Mouse (Mus musculus): ENCODE data around the gene Lhfpl2. TPM values are rescaled to one million over a fixed set of nuclear protein-coding genes. Genes with fewer than 3 reads are reported as not detected.

The Lhfpl2 gene
- polyA plus RNA-seq, 1 experiment from 2014 or later = 30.1 TPM

DNA sequence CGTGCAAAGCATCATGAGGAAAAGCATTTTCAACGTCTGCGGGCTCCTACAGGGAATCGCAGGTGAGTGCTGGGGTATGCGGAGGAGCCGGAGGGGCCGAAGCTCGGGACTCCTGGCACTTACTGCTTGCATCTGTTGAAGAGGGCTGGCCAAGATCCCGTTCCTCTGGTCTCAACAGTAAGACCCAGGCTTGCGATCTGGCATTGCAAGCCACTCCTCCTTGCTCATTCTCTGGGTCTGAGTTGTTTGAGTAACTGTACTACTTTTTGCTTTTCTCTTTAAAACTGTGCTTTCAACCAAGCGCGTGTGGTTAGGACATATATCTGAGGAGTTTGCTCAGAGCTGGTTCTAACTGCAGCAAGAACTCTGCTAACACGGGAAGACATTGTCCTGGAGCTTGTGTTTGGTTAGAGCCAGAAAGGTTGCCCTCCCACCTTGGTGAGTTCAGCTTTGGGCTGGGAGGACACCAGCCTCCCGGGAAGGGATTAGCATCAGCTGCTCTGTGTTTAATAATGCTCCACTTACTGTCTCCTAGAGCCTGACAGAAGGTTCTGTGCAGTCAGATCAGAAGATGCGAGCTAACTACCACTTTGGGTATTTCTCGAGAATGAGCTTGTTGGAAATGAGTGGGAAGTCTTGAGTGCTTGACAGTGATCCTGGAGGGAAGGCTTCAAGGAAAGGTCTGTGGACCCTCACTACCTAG lies 117.1 kb downstream of the Lhfpl2 start:
- Histone ChIP-seq H3K4me3 (peak overlapping the region; percentile 48), H3K27me3 (peaks cover 31% of the 10 kb centered on the region), H3K36me3 (no peaks in the 10 kb centered on the region), H3K9ac (peak overlapping the region; percentile 60), H3K27ac (no peak overlapping the region), H3K9me3 (replicated peaks) (no peaks in the 10 kb centered on the region), H3K4me1 (peaks cover 40% of the 10 kb centered on the region), H3K4me2 (replicated peaks) (peak overlapping the region; percentile 95)
- 21% methylated on average over 16 of the region's 16 CpGs for WGBS
- ATAC-seq (ENCODE audit: low FRiP score) = no peak

DNA sequence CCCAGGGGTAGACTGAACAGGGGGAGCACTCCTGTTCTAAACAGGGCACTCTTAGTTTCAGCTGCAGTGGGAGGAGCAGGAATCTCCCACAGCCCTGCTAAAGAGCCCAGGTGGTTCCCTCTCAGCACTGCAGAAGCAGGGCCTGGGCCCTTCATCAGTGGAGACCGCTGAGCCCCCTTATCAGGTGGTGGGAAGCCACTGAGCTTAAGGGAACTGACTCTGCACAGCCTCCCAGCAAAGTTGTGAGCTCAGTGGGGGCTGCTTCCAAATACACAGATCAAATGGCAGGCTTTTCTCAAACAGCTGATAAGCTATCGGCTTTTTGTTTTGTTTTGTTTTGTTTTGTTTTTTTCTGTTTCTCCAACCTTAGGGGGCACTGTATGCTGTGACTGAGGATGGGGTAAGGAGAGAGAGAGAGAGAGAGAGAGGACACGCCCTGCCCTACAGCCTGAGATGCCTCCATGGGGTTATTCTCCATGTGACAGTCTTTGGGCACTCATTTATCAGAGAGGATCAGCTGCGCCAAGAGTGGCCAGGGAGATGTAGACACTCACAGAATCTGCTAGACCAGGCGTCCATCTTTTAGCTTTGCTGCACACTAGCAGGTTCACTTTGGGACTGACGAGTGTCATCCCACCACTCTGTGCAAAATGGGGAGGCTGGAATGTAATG lies 117.9 kb downstream of the Lhfpl2 start:
- no peak overlapping the region for H3K9ac ChIP-seq
- peaks cover 40% of the 10 kb centered on the region for H3K4me1 ChIP-seq
- WGBS = 64% methylated on average over 6 of the region's 6 CpGs
- ATAC-seq (ENCODE audit: low FRiP score) = no peak
- H3K9me3 ChIP-seq (replicated peaks) = no peaks in the 10 kb centered on the region
- H3K4me2 ChIP-seq (replicated peaks) = peak overlapping the region; percentile 95
- no peak overlapping the region for H3K27ac ChIP-seq
- 0 out of 2 replicates have a peak overlapping the region, but pooled peaks have one; percentile 48 for H3K4me3 ChIP-seq
- H3K36me3 ChIP-seq = no peaks in the 10 kb centered on the region
- H3K27me3 ChIP-seq = peaks cover 31% of the 10 kb centered on the region

DNA sequence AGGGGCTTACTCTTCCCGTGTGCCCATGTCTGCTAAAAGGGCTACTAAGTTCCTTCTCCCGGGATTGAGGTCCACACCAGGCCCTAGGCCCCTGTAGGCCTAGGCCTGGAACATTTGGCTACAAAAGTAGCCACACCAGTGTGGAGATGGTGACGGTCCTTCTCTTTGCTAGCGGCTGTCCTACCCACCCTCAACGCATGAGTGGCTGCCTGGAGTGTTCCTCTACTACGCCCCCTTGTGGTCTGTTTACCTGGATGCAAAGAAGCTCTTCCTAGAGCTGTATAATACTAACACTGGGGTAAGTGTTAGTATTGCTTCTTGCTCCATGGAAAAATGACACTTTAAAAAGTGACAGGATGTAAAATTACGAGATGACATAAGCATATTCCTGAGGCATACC lies 119.6 kb downstream of the Lhfpl2 start:
- Histone ChIP-seq H3K27ac (no peak overlapping the region), H3K36me3 (no peaks in the 10 kb centered on the region), H3K4me3 (no peak overlapping the region), H3K9ac (no peak overlapping the region), H3K9me3 (replicated peaks) (no peaks in the 10 kb centered on the region), H3K4me2 (replicated peaks) (no peak overlapping the region), H3K4me1 (peaks cover 36% of the 10 kb centered on the region), H3K27me3 (peaks cover 26% of the 10 kb centered on the region)
- 56% methylated on average over 7 of the region's 7 CpGs for WGBS
- no peak for ATAC-seq (ENCODE audit: low FRiP score)

DNA sequence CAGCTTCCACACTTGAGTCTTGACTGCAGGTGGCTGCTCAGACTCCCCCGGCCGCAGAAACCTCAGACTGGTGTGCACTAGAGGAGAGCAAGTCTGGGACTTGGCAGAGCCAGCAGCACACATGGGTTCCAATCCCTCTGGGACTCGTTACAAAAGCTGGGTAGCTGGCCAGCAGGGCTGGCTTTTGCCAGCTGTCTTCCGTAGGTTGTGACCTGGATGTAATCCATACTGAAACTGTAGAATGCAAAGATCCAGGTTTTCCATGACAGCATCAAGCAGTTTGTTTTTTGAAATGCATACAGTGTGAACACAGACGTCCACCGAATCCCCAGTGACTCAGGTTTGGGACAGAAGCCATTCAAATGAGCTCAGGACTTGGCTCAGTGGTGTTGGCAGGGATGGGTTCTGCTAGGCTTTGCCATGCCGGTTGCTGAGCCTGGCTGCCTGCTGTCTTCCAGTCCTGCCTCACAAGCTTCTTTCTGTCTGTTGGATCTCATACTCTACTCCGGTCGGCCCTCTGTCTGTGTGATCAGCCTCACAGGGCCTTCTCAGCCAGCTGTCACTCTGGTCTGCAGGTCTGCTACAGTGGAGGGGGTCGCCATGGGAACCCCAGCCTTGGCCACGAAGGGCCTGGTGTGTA lies 120.9 kb downstream of the Lhfpl2 start:
- H3K4me3 ChIP-seq = no peak overlapping the region
- no peaks in the 10 kb centered on the region for H3K36me3 ChIP-seq
- H3K4me1 ChIP-seq = peaks cover 30% of the 10 kb centered on the region
- no peak overlapping the region for H3K4me2 ChIP-seq (replicated peaks)
- H3K27ac ChIP-seq = no peak overlapping the region
- H3K9me3 ChIP-seq (replicated peaks) = no peaks in the 10 kb centered on the region
- peaks cover 17% of the 10 kb centered on the region for H3K27me3 ChIP-seq
- H3K9ac ChIP-seq = no peak overlapping the region
- WGBS = 59% methylated on average over 11 of the region's 11 CpGs
- peak; percentile 55; the same call in 1 of the 2 replicates for ATAC-seq (ENCODE audit: low FRiP score)

DNA sequence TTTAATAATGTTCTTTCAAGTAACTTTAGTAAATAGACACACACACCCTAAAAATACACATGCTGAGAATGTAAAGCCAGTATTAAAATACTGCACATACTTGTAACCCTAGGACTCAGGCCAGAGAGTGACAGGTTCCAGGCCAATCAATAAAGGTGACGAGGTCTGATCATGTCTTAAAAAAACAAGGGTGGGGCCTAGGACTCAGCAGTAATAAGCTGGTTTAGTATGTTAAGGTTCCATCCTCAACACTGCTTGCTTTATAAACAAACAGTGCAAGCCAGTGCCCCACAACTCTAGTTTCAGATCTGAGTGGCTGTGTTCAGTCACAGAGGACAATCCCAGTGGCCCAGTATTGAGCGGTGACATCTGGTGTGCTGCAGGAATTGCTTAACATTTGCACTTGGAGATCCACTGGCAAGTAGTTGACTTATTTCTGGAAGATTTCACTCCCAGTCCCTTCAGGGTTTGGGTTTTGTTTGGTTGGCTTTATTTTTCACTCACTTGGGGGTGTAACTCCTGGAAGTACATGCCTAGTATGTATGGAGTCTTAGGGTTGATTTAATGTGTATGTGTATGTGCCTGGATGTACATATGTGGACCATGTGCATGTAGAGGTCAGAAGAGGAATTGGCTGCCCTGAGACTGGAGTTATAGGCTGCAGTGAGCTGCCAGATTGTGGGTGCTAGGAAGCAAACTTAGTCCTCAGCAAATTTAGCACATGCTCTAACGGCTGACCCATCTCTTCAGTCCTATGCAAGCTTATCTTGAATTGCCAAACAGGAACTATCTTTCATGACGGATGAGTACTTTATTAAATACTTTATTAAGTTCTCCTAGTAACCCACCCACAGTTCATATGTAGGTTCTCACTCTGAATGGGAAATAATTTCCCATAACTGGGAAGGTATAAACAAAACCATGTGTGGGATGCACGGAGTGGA lies 123.2 kb downstream of the Lhfpl2 start:
- no peak overlapping the region for H3K9ac ChIP-seq
- 81% methylated on average over 5 of the region's 5 CpGs for WGBS
- no peak overlapping the region for H3K4me2 ChIP-seq (replicated peaks)
- H3K4me3 ChIP-seq = no peak overlapping the region
- H3K9me3 ChIP-seq (replicated peaks) = no peaks in the 10 kb centered on the region
- no peak for ATAC-seq (ENCODE audit: low FRiP score)
- H3K27ac ChIP-seq = no peak overlapping the region
- peaks cover 2% of the 10 kb centered on the region; the same call in 1 of the 2 replicates for H3K27me3 ChIP-seq
- H3K36me3 ChIP-seq = no peaks in the 10 kb centered on the region
- peaks cover 11% of the 10 kb centered on the region for H3K4me1 ChIP-seq

DNA sequence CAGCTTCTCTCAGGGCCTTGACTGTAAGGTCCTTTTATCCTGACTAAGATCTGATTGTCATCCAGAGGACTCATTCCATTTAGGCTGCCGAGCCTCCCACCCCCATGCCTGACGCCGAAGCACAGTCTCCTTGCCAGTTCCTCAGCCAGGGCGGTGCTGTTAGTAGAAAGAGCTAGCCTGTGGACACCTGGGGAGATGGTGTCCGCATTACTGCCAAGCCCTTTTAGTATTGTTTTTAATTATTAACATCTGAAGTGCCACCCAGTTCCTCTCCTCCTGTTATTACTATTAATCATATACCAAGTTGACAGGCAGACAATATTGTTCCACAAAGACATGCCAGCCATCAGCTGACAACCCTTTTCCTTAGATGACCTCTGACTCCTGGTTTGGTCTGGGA lies 124.4 kb downstream of the Lhfpl2 start:
- WGBS = 74% methylated on average over 5 of the region's 5 CpGs
- Histone ChIP-seq H3K36me3 (no peaks in the 10 kb centered on the region), H3K4me3 (no peak overlapping the region), H3K4me1 (peaks cover 15% of the 10 kb centered on the region), H3K9me3 (replicated peaks) (no peaks in the 10 kb centered on the region), H3K4me2 (replicated peaks) (no peak overlapping the region), H3K27me3 (no peaks in the 10 kb centered on the region), H3K9ac (no peak overlapping the region), H3K27ac (no peak overlapping the region)
- ATAC-seq (ENCODE audit: low FRiP score) = no peak

DNA sequence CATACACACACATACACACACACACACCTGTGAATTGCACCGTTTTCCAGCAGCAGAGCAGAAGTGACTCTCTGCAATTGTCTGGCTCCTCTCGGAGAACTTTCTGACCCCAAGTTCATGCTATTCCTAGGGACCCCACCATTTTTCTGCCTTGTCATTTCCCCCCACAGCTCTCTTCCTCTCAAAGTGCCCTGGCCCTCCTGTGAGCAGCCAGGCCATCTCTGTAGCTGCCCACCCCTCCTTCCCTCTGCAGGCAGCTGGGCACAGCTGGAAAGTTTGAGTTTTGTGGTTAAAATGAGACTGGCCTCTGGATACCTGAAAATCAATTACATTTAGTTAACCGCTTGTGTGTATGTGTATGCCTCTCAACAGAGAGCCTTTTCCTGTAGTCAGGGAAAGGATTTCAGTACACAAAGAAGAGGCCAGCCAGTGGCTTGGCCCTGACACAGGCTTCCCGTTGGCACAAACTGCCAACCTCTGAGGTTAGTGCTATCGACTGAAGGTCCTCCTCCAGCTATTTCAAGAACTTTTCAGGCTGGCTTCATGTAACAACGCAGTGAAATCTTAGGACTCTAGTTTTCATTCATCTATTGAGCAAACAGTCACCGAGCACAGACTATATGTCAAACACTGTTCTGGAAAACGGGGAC lies 125.9 kb downstream of the Lhfpl2 start:
- H3K9ac ChIP-seq = no peak overlapping the region
- H3K27me3 ChIP-seq = no peaks in the 10 kb centered on the region
- no peak for ATAC-seq (ENCODE audit: low FRiP score)
- H3K36me3 ChIP-seq = no peaks in the 10 kb centered on the region
- no peak overlapping the region for H3K27ac ChIP-seq
- no peak overlapping the region for H3K4me2 ChIP-seq (replicated peaks)
- H3K4me3 ChIP-seq = no peak overlapping the region
- peaks cover 18% of the 10 kb centered on the region for H3K4me1 ChIP-seq
- 82% methylated on average over 8 of the region's 8 CpGs for WGBS
- no peaks in the 10 kb centered on the region for H3K9me3 ChIP-seq (replicated peaks)

DNA sequence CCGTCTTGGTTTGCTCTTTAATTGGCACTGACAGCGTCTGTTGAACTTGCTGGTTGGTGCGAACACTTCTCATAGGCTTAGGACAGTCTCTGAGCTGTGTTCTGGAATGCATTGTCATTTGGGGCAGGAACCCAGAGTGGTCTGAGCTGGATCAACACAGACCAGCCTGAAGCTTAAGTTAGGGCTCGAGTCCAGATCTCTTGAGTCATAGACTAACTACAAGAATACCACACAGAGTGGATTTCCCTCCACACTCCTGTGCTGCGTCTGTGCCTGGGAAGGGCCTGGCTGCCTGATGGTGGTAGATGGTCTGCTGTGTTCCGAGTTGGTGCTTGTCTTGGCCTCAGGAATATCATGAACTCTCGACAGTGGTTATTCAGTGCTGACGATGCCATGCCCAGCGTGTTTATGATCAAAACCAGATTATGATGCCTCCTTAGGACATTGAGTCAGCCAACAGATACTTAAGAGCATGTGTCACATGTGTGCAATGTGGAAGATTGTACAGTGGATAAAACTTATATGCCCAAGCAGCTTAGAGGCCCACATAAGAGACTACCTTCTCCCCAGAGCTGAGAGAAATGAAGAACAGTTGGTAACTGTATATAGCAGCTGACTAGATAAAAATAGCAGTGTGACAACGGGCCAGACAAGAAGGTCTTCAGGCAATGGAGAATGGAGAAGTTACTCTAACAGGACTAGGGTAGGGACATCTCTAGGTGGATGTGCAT lies 127.3 kb downstream of the Lhfpl2 start:
- WGBS = 94% methylated on average over 10 of the region's 10 CpGs
- Histone ChIP-seq H3K36me3 (no peaks in the 10 kb centered on the region), H3K27me3 (no peaks in the 10 kb centered on the region), H3K27ac (no peak overlapping the region), H3K9ac (no peak overlapping the region), H3K4me2 (replicated peaks) (no peak overlapping the region), H3K4me1 (peaks cover 12% of the 10 kb centered on the region; the same call in 1 of the 2 replicates), H3K9me3 (replicated peaks) (no peaks in the 10 kb centered on the region), H3K4me3 (no peak overlapping the region)
- no peak for ATAC-seq (ENCODE audit: low FRiP score)

DNA sequence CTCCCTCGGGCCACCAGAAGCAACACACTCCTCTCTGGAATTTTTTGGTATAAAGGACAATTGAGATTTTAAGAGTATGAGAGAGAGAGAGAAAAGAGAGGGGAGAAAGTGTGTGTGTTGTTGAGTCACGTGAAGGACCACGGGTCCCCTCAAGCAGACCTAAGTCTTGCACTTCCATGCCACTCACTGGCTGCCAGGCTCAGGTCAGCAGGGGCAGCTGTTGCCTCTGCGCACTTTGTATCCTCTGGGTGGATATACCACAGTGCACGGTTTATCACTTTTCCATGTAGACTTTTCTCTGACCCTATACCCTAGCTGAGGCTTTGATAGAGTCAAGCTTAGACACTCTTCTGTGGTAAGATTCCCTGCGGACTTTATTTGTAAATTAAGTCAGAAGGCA lies 128.0 kb downstream of the Lhfpl2 start:
- Histone ChIP-seq H3K4me1 (peaks cover 12% of the 10 kb centered on the region; the same call in 1 of the 2 replicates), H3K9me3 (replicated peaks) (no peaks in the 10 kb centered on the region), H3K4me3 (no peak overlapping the region), H3K4me2 (replicated peaks) (no peak overlapping the region), H3K27ac (no peak overlapping the region), H3K27me3 (no peaks in the 10 kb centered on the region), H3K36me3 (no peaks in the 10 kb centered on the region), H3K9ac (no peak overlapping the region)
- ATAC-seq (ENCODE audit: low FRiP score) = no peak
- WGBS = 92% methylated on average over 5 of the region's 6 CpGs

DNA sequence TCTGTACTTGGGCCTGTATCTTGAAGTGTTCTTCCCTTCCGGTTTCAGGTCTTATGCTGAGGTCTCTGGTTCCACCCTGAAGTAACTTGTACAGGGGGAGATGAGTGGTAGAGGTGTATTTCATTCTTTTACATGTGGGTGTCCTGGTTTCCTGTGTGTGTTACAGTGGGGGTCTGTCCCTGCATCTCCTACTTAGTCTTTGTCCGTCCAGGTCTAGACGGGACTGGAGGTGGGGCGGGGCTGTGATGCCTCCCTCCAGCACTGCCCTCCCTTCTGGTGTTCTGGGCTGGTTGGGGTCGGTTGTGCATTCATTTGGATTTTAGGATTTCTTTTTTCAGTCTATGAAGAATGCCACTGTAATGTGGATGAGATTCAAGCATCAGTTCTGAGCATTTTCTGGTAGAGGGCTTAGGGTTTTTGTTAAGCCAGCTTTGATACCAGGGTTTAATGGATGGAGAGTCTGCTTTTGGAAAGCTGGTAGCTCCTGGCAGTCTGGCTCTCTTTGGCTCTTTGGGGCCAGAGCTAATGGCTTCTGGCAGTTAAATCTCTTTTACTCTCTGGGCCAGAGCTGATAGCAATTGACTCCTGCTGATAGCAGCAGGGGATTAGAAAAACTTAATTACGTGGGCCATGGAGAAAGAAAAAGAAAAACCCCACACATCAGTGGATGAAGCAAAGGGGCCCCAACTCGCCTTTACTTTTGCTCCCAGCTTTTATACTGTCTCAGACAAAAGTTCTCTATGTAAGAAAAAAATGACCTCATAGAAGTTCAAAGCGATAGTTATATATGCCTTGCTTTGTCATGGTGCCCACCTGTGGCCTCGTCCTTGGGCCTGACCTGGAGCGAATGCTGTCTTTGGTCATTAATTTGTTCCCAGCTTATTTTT lies 130.8 kb downstream of the Lhfpl2 start:
- Histone ChIP-seq H3K36me3 (0 out of 2 replicates have a peak, but pooled peaks cover 8% of the 10 kb centered on the region), H3K4me3 (no peak overlapping the region), H3K4me1 (peaks cover 12% of the 10 kb centered on the region; the same call in 1 of the 2 replicates), H3K9ac (no peak overlapping the region), H3K9me3 (replicated peaks) (no peaks in the 10 kb centered on the region), H3K4me2 (replicated peaks) (no peak overlapping the region), H3K27ac (0 out of 2 replicates have a peak overlapping the region, but pooled peaks have one; percentile 23), H3K27me3 (no peaks in the 10 kb centered on the region)
- WGBS = 35% methylated on average over 10 of the region's 10 CpGs
- no peak for ATAC-seq (ENCODE audit: low FRiP score)

Data from hindbrain, embryonic 12.5 days (tissue).